Mouse (Mus musculus): Measurements from ENCODE around the gene Chn2.
"Not testable (repeated sequence)": the region's sequence is repeated elsewhere in the genome, so short reads cannot be mapped to it uniquely, and the experiment has no call there.

The Chn2 gene

DNA sequence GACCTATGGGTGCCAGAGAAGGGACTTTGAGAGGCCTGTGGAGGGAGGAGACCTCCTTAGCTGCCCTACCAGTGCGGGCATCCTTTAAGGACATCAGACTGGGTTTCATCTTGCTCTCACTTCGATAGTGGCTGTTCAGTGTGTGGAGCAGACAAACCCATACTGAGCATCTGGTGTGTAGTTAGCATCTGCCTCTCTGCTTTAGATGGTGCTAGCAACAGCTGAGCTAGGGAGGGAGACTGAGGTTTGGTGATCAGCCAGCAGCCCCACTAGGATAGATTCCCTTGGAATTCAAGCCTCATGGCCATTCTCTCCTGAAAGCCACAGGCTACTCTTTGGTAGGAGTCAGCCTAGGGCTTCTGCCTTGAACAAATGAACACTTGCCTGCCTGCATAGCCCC, 117.7 kb downstream of the Chn2 start:
- DNase-seq (ENCODE audit: low spot score) = no peak

DNA sequence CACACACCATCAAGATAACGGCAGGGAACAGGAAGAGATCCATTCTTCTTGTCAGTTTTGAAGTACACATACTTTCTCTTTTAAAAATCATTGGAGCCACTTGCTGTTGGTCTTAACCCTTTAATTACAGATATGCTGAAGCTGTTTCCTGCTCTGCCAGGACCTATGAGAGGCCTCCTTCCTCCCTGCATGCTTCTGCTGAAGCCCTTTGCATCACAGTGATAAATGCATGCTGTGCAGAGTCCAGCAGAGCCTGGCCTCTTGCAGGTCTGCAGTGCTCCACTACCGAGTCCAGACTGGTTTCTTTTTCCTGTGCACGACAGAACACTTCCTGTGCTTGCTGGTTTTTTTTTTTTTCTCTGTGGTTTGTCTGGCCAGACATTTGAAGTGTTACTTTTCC, 119.0 kb downstream of the Chn2 start:
- DNase-seq (ENCODE audit: low spot score) = no peak

GRCm38 (mm10) chr6:54160677-54161076, 121.3 kb downstream of the Chn2 start:
- no peak for DNase-seq (ENCODE audit: low spot score)

GRCm38 (mm10) chr6:54161246-54161645, 121.9 kb downstream of the Chn2 start:
- DNase-seq (ENCODE audit: low spot score) = no peak

DNA sequence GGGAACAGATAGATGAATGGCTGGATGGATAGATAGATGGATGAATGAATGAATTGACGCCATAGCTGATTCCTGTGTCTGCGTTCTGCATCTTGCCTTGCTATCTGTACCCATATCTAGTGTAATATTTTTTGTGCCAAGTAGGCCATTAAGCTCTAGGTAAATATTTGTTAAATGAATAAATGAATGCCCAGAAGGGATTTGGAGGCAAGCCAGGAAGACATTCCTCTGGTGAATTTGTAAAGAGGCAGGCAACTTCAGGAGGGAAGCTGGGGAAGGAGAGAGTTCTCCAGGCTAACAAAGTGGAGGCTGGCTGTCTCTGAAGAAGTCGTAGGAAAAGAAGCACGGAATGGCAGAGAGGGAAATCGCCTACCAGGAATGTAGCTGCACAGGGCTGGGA, 123.0 kb downstream of the Chn2 start:
- DNase-seq (ENCODE audit: low spot score) = no peak

GRCm38 (mm10) chr6:54162786-54163185, 123.4 kb downstream of the Chn2 start:
- DNase-seq (ENCODE audit: low spot score) = no peak

DNA sequence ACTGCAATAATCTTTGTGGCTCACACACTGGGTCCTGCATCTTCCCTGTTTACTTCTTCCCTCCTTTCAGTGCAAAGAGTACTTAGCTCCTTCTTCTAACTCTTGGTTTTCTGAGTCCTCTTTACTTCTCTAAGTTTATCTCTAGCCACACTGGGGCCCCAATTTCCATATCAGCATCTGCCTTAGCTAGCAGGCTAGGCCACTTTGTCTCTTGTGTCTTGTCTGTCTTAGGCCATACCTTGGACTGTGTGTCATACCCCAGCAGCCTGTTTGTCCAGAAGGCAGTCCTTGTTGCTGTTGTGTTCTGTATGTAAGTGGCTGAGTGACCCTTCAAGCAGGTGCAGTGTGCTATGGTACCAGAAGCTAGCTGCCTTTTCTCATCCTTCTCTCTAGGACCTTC, 124.3 kb downstream of the Chn2 start:
- no peak for DNase-seq (ENCODE audit: low spot score)

- peak; percentile 25 for DNase-seq (ENCODE audit: low spot score)
Observed at GRCm38 (mm10) chr6:54164777-54165176, 125.4 kb downstream of the Chn2 start.

DNA sequence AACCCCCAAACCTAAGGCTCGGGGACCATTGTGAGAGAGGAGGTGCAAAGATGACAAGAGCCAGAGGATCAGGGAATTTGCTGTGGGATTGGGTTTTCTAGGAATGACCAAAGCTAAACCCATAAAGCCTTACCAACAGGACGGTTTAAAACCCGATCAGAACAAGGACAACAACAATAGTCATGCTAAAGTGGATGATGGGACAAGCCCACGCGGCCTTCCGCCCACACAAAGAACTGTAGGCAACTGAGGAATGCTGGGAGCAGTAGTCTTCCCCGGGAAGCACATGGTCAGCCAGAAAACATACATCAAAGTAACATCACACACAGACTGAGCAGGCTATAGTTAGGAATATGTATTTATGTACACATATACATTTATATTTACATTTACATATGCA, 125.9 kb downstream of the Chn2 start:
- DNase-seq (ENCODE audit: low spot score) = no peak

DNA sequence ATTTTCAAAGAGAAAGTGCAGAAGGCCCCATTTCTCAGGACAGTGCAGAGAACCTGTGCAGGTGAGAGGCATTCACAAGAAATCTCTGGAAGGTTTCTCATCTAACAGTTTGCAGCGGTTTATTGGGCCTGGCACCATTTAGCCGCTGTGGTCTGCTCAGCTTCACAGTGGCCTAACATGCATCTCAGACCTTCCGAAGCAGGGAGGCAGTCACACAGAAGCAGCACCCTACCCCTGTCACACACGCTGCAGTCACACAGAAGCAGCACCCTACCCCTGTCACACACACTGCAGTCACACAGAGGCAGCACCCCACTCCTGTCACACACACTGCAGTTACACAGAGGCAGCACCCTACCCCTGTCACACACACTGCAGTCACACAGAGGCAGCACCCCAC, 126.5 kb downstream of the Chn2 start:
- no peak for DNase-seq (ENCODE audit: low spot score)

DNA sequence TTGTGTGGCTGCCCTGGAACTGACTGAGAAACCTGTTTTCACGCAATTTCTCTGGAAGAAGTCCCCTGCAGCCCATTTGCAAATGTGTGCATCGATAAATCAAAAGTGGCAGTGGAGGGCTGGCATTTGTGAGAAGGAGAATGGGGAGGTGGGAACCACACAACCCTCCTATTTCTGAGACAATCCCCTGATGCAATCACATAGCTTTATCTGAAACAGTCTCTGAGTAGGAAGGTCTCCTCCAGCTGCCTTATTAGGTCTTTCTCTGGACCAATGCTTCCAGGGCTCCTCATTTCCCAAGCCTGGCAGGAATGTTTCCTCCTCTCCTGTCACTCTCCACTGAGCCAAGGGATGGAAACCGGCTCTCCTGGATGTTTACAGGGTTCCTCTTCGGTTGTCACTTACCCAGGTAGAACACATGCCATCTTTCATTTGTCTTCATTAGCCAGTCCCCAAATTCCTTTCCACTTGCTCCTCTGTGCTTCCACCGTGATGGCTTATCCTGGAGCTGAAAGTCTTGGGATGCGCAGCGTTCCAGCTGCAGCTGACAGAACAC, 127.7 kb downstream of the Chn2 start:
- no peak for DNase-seq (ENCODE audit: low spot score)

DNA sequence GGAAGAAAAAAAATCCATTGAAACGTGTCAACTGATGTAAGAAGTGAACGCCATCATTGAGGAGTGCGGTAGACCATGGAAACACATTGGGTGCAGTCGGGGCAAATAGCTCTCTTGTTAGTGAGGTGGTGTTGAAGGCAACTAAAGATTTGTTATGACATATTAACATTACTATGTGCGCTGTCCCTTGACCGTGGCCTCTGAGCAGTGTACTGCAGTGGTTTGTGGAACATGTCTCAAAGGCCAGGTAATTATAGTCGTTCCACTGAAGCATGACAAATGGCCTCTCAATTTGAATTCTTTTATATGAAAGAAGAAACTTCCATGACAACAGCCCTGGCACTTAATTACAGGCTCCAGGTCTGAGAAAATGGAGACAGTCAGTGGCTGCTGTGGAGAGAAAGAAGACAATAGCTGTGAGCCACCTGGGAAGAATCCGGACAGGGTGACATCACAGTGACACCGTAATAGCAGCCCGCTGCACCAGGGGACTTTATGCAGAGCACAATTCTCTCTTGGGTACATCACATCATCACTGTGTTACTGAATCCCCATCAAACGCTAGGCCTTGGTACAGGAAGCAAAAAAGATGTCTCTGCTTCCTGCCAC, 131.0 kb downstream of the Chn2 start:
- DNase-seq (ENCODE audit: low spot score) = no peak

DNA sequence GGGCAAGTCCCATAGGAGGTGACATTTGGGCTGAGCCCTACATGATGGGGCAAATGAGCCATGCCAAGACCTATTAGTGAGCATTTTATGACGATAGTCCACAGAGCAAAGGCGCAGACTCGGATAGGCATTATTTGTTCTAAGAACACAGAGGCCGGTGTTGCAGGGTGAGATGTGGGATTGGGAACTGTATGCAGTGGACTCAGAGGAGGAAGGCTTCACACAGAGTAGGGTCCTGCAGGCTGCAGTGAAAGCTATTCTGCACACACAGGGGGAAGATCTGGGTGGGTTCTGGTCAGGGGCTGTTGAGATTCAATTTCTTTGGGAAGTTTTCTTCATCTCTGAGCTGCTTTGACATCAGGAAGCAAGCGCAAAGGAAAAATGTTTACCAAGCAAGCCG, 132.0 kb downstream of the Chn2 start:
- DNase-seq (ENCODE audit: low spot score) = no peak

- no peak for DNase-seq (ENCODE audit: low spot score)
Observed at GRCm38 (mm10) chr6:54175473-54176215, 136.3 kb downstream of the Chn2 start.

DNA sequence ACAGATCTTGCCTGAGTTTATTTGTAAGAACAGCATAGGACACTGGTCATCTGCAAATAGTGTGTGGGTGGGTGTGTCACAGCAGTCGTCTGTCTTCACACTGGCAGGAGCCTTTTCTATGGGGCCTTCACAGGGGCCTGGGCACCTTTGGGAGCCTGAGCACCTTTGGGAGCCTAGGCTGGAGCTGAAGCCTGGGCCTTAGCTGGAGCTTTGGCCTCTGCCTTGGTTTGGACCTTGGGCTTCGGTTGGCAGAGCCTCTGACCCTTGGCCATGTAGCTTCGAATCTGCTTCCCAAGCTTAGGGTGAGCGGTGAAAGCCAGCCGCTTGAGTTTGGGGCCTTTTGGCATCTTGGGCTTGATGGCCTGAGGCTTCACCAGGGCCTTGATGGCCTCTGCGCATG, 137.7 kb downstream of the Chn2 start:
- DNase-seq (ENCODE audit: low spot score) = not testable (repeated sequence)

GRCm38 (mm10) chr6:54179056-54179873, 139.9 kb downstream of the Chn2 start:
- DNase-seq (ENCODE audit: low spot score) = no peak

DNA sequence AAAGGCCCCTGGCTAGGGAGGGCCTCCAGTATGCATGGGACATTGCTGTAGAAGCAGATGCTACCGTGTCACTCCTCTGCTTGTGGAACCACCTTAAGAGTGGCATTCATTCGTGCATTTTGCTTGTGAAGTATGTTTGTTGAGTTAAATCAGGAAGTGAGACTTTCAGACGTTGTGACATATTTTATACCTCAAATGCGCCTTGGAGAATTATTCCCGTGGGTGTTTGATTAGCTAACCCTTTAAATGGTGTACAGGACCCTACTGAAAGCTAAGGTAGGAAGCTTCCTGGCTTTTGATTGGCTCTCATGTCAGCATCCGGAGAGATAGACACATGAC, 140.5 kb downstream of the Chn2 start:
- DNase-seq (ENCODE audit: low spot score) = no peak

GRCm38 (mm10) chr6:54183825-54184578, 144.6 kb downstream of the Chn2 start:
- no peak for DNase-seq (ENCODE audit: low spot score)

DNA sequence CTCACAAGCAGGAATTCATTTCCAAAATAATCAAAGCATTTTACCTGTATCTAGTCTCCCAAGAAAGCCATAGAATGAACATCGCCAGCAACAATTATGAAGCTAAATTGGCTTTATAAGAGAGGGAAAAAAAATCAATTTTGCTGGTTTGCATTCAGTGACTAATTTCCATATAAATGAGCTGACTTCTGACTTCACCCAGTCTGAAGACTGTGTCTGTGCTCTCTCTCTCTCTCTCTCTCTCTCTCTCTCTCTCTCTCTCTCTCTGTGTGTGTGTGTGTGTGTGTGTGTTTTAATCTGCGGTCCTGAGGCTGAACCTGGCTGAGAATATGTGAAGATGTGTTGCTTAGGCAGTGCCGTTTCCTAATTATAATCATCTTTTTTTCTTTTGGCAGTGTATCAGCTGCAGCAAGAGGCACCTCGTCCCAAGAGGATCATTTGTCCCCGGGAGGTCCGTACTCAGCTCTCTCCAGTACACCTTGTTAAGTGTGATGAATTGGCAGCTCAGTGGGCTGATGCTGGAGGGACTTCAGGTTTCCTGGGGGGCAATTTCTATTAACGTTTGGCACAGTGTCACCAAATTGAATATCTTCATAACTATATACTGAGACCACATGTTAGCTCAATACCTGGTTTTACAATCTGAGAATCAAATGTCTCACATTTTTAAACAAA, 154.4 kb downstream of the Chn2 start:
- DNase-seq (ENCODE audit: low spot score) = no peak

GRCm38 (mm10) chr6:54197821-54198412, 158.6 kb downstream of the Chn2 start:
- no peak for DNase-seq (ENCODE audit: low spot score)

- DNase-seq (ENCODE audit: low spot score) = no peak
Observed at GRCm38 (mm10) chr6:54199516-54199915, 160.2 kb downstream of the Chn2 start.

Data from ovary, postnatal 14 days (tissue).